Mouse (Mus musculus): ENCODE data around the gene Gm21836.
"Not testable (repeated sequence)": the region's sequence is repeated elsewhere in the genome, so short reads cannot be mapped to it uniquely, and the experiment has no call there.

Gene Gm21836
- long read RNA-seq, experiment 1: 0 reads
- long read RNA-seq, experiment 2: 0 reads

GRCm38 (mm10) chr9:124493693-124494092 is at the start of gene Gm21836:
TSS of gene Gm21836 (minus strand) at chr9:124493793.
- intact Hi-C loops (cut with DNase I): not testable (repeated sequence)

GRCm38 (mm10) chr9:124480361-124480980 is 13.1 kb downstream of the Gm21836 start:
- intact Hi-C loops (cut with DNase I): not testable (repeated sequence)

GRCm38 (mm10) chr9:124478081-124478480 is 15.5 kb downstream of the Gm21836 start:
- intact Hi-C loops (cut with DNase I): no loop called here

- intact Hi-C loops (cut with DNase I): no loop called here
Measured at GRCm38 (mm10) chr9:124476096-124476902, 17.3 kb downstream of the Gm21836 start, which contains the start of gene Ppp2r3d. TSS of gene Ppp2r3d (minus strand) at chr9:124476898.

GRCm38 (mm10) chr9:124475689-124476088 is 17.9 kb downstream of the Gm21836 start:
- intact Hi-C loops (cut with DNase I): no loop called here

- intact Hi-C loops (cut with DNase I): no loop called here
Measured at GRCm38 (mm10) chr9:124456572-124456971, 37.0 kb downstream of the Gm21836 start.

Data from adrenal gland (tissue).